In genomic region chr13:41016797-41017405, GRCm38 (mm10) we compare ENCODE assay signal across 7 mouse cellular contexts. TPM values are rescaled to one million over a fixed set of nuclear protein-coding genes. Genes with fewer than 3 reads are reported as not detected.
DNase-seq lines count a peak whose midpoint lies in the region; ATAC-seq and TF ChIP-seq lines count a peak whose summit lies in the region.

No protein-coding gene starts in this region.

- peak; percentile 8; the same call in 1 of the 2 replicates for ATAC-seq in midbrain, embryonic 12.5 days (ENCODE audit: low FRiP score, low read depth)

- peaks cover 17% of the 10 kb centered on the region for H3K36me3 ChIP-seq in thymus, adult 2 months (ENCODE audit: control insufficient read depth, insufficient read depth, low read length)
- peaks cover 34% of the 10 kb centered on the region for H3K36me3 ChIP-seq in midbrain, embryonic 12.5 days

- no peak for TF ChIP-seq CTCF in thymus, adult 2 months (IDR thresholded peaks at IDR 0.05; ENCODE audit: borderline replicate concordance, control insufficient read depth, extremely low read depth, insufficient read depth, low read length, poor library complexity)
- TF ChIP-seq CTCF in embryonic fibroblast, embryonic 13.5 days (IDR thresholded peaks at IDR 0.05; ENCODE audit: borderline replicate concordance, insufficient read depth, low read length): no peak

- no peaks in the 10 kb centered on the region for H3K9me3 ChIP-seq in midbrain, embryonic 12.5 days

- H3K27me3 ChIP-seq in thymus, adult 2 months (ENCODE audit: control insufficient read depth, insufficient read depth, low read length): no peaks in the 10 kb centered on the region
- H3K27me3 ChIP-seq in midbrain, embryonic 12.5 days: no peaks in the 10 kb centered on the region

- H3K4me1 ChIP-seq in thymus, adult 2 months (replicated peaks; ENCODE audit: control insufficient read depth, insufficient read depth, low read length): peaks cover 9% of the 10 kb centered on the region
- 0 out of 2 replicates have a peak, but pooled peaks cover 5% of the 10 kb centered on the region for H3K4me1 ChIP-seq in embryonic fibroblast, embryonic 13.5 days (ENCODE audit: control insufficient read depth, insufficient read depth, low read length)
- peaks cover 15% of the 10 kb centered on the region for H3K4me1 ChIP-seq in midbrain, embryonic 12.5 days

- peak; percentile 3 for DNase-seq in thymus, adult 2 months
- no peak for DNase-seq in thymus, postnatal 36 days
- peak; percentile 24 for DNase-seq in kidney, adult 18-20 months
- no peak for DNase-seq in urinary bladder, adult 2 months (ENCODE audit: low spot score)
- DNase-seq in thymus, adult 18-20 months: no peak

- WGBS in thymus, adult 2 months: 53% methylated on average over 12 of the region's 12 CpGs
- WGBS in midbrain, embryonic 12.5 days: 41% methylated on average over 12 of the region's 12 CpGs

- peak overlapping the region; percentile 72 for H3K9ac ChIP-seq in midbrain, embryonic 12.5 days (replicated peaks)

- H3K4me3 ChIP-seq in thymus, adult 2 months (ENCODE audit: control insufficient read depth, insufficient read depth, low read length): peak overlapping the region; percentile 74
- H3K4me3 ChIP-seq in embryonic fibroblast, embryonic 13.5 days (ENCODE audit: insufficient read depth, low read length): peak overlapping the region; percentile 78
- peak overlapping the region; percentile 63 for H3K4me3 ChIP-seq in midbrain, embryonic 12.5 days

- H3K27ac ChIP-seq in thymus, adult 2 months (ENCODE audit: control insufficient read depth, insufficient read depth, low read length): no peak overlapping the region; the same call in 1 of the 2 replicates
- H3K27ac ChIP-seq in embryonic fibroblast, embryonic 13.5 days (ENCODE audit: insufficient read depth, low read length): peak overlapping the region; percentile 79
- H3K27ac ChIP-seq in midbrain, embryonic 12.5 days (replicated peaks): peak overlapping the region; percentile 72; the same call in 1 of the 2 replicates

- H3K4me2 ChIP-seq in midbrain, embryonic 12.5 days (replicated peaks): peak overlapping the region; percentile 78

- no peak for TF ChIP-seq POLR2A in thymus, adult 2 months (IDR thresholded peaks at IDR 0.05; ENCODE audit: control insufficient read depth, extremely low read depth, insufficient read depth, low read length, poor library complexity)
- TF ChIP-seq POLR2A in embryonic fibroblast, embryonic 13.5 days (IDR thresholded peaks at IDR 0.05; ENCODE audit: low read depth, low read length): no peak

RNA-seq across cellular contexts. Expression of gene Tmem14c, which starts 0.8 kb away (rescaled TPM):
- polyA plus RNA-seq in thymus, adult 2 months (2012; rRNA removed): 126 and 138 TPM in 2 replicates
- 91.8 and 109 TPM in 2 replicates for polyA plus RNA-seq in embryonic fibroblast, embryonic 13.5 days (2011; ENCODE audit: insufficient read length, low read depth, missing spikeins)
- 140 and 151 TPM in 2 replicates for polyA plus RNA-seq in midbrain, embryonic 12.5 days (2016; fragmentation: Nextera tagmentation; extraction: Ambion mirVana)
- 89.9 and 115 TPM in 2 replicates for polyA plus RNA-seq in urinary bladder, adult 2 months (2012; rRNA removed)

RNA-seq across cellular contexts. Expression of gene Pak1ip1, which starts 16.1 kb away (rescaled TPM):
- polyA plus RNA-seq in thymus, adult 2 months (2012; rRNA removed): 56.6 and 60.2 TPM in 2 replicates
- 54.7 and 60.7 TPM in 2 replicates for polyA plus RNA-seq in embryonic fibroblast, embryonic 13.5 days (2011; ENCODE audit: insufficient read length, low read depth, missing spikeins)
- polyA plus RNA-seq in midbrain, embryonic 12.5 days (2016; fragmentation: Nextera tagmentation; extraction: Ambion mirVana): 78.5 and 82.8 TPM in 2 replicates
- polyA plus RNA-seq in urinary bladder, adult 2 months (2012; rRNA removed): 54.2 and 68.3 TPM in 2 replicates

Comparison
In these comparisons a context has a peak if more than half of its experiments do, and no peak if none do; other contexts are left out.
1. DNase-seq: peak in thymus, adult 2 months (single experiment) and kidney, adult 18-20 months (single experiment); none in thymus, postnatal 36 days (0 of 2), urinary bladder, adult 2 months (single experiment) and thymus, adult 18-20 months (0 of 2).
2. Peak in every context shown above with its lines, with median percentiles within 50 percentile points of each other: H3K4me3 ChIP-seq.